Mouse (Mus musculus): ENCODE measurements around the gene Atp5f1. TPM values are rescaled to one million over a fixed set of nuclear protein-coding genes. Genes with fewer than 3 reads are reported as not detected.
A peak's percentile ranks its signal among the peaks of the same experiment; 100 is the strongest.
"Not testable (repeated sequence)": the region's sequence is repeated elsewhere in the genome, so short reads cannot be mapped to it uniquely, and the experiment has no call there.

The Atp5f1 gene
- polyA plus RNA-seq (2012; ENCODE audit: insufficient read depth, insufficient read length, missing spikeins) = 323 and 358 TPM in 2 replicates

- Histone ChIP-seq H3K4me3 (ENCODE audit: insufficient read depth, low read length) (peak within 1 kb of the TSS; percentile 100), H3K4me1 (ENCODE audit: control insufficient read depth, insufficient read depth, low read length) (peaks cover 12% of the 10 kb centered on the region), H3K27ac (ENCODE audit: insufficient read depth, low read depth, low read length) (peak within 1 kb of the TSS; percentile 89)
- TF ChIP-seq CTCF (IDR thresholded peaks at IDR 0.05; ENCODE audit: low read depth, low read length) = no peak
- no peak for TF ChIP-seq POLR2A (IDR thresholded peaks at IDR 0.05; ENCODE audit: borderline replicate concordance, low read depth, low read length)
These were observed at the start of gene Atp5f1 for GRCm38 (mm10) chr3:105959999-105960398. Gene Atp5f1 (minus strand): TSS chr3:105960099.

GRCm38 (mm10) chr3:106003360-106003759, 43.5 kb upstream of the Atp5f1 start:
- not testable (repeated sequence) for H3K4me1 ChIP-seq (ENCODE audit: control insufficient read depth, insufficient read depth, low read length); H3K27ac ChIP-seq (ENCODE audit: insufficient read depth, low read depth, low read length); H3K4me3 ChIP-seq (ENCODE audit: insufficient read depth, low read length)

GRCm38 (mm10) chr3:106001416-106002370, 41.8 kb upstream of the Atp5f1 start:
- no peaks in the 10 kb centered on the region for H3K4me1 ChIP-seq (ENCODE audit: control insufficient read depth, insufficient read depth, low read length)
- no peak overlapping the region for H3K27ac ChIP-seq (ENCODE audit: insufficient read depth, low read depth, low read length)
- TF ChIP-seq CTCF (IDR thresholded peaks at IDR 0.05; ENCODE audit: low read depth, low read length) (no peak), POLR2A (IDR thresholded peaks at IDR 0.05; ENCODE audit: borderline replicate concordance, low read depth, low read length) (no peak)
- H3K4me3 ChIP-seq (ENCODE audit: insufficient read depth, low read length) = no peak overlapping the region

GRCm38 (mm10) chr3:106000707-106001375, 40.9 kb upstream of the Atp5f1 start:
- Histone ChIP-seq H3K27ac (ENCODE audit: insufficient read depth, low read depth, low read length) (no peak overlapping the region), H3K4me3 (ENCODE audit: insufficient read depth, low read length) (no peak overlapping the region), H3K4me1 (ENCODE audit: control insufficient read depth, insufficient read depth, low read length) (no peaks in the 10 kb centered on the region)
- no peak for TF ChIP-seq CTCF (IDR thresholded peaks at IDR 0.05; ENCODE audit: low read depth, low read length)
- TF ChIP-seq POLR2A (IDR thresholded peaks at IDR 0.05; ENCODE audit: borderline replicate concordance, low read depth, low read length) = no peak

- no peaks in the 10 kb centered on the region for H3K4me1 ChIP-seq (ENCODE audit: control insufficient read depth, insufficient read depth, low read length)
- H3K27ac ChIP-seq (ENCODE audit: insufficient read depth, low read depth, low read length) = no peak overlapping the region
- H3K4me3 ChIP-seq (ENCODE audit: insufficient read depth, low read length) = no peak overlapping the region
- TF ChIP-seq CTCF (IDR thresholded peaks at IDR 0.05; ENCODE audit: low read depth, low read length) (no peak), POLR2A (IDR thresholded peaks at IDR 0.05; ENCODE audit: borderline replicate concordance, low read depth, low read length) (no peak)
These were observed 34.8 kb upstream of the Atp5f1 start for GRCm38 (mm10) chr3:105994730-105995129.

GRCm38 (mm10) chr3:105991653-105992283, 31.9 kb upstream of the Atp5f1 start:
- Histone ChIP-seq H3K4me1 (ENCODE audit: control insufficient read depth, insufficient read depth, low read length) (no peaks in the 10 kb centered on the region), H3K4me3 (ENCODE audit: insufficient read depth, low read length) (no peak overlapping the region), H3K27ac (ENCODE audit: insufficient read depth, low read depth, low read length) (no peak overlapping the region)
- no peak for TF ChIP-seq POLR2A (IDR thresholded peaks at IDR 0.05; ENCODE audit: borderline replicate concordance, low read depth, low read length)
- TF ChIP-seq CTCF (IDR thresholded peaks at IDR 0.05; ENCODE audit: low read depth, low read length) = no peak

- H3K4me1 ChIP-seq (ENCODE audit: control insufficient read depth, insufficient read depth, low read length); H3K27ac ChIP-seq (ENCODE audit: insufficient read depth, low read depth, low read length); H3K4me3 ChIP-seq (ENCODE audit: insufficient read depth, low read length): not testable (repeated sequence)
These were observed 29.7 kb upstream of the Atp5f1 start for GRCm38 (mm10) chr3:105989611-105990010.

- no peak overlapping the region for H3K4me3 ChIP-seq (ENCODE audit: insufficient read depth, low read length)
- TF ChIP-seq POLR2A (IDR thresholded peaks at IDR 0.05; ENCODE audit: borderline replicate concordance, low read depth, low read length) (no peak), CTCF (IDR thresholded peaks at IDR 0.05; ENCODE audit: low read depth, low read length) (no peak)
- H3K4me1 ChIP-seq (ENCODE audit: control insufficient read depth, insufficient read depth, low read length) = peaks cover 13% of the 10 kb centered on the region
- H3K27ac ChIP-seq (ENCODE audit: insufficient read depth, low read depth, low read length) = no peak overlapping the region
These were observed 14.3 kb upstream of the Atp5f1 start for GRCm38 (mm10) chr3:105974174-105974573.

- Histone ChIP-seq H3K4me3 (ENCODE audit: insufficient read depth, low read length) (no peak within 1 kb of the TSS), H3K27ac (ENCODE audit: insufficient read depth, low read depth, low read length) (no peak within 1 kb of the TSS)
- TF ChIP-seq POLR2A (IDR thresholded peaks at IDR 0.05; ENCODE audit: borderline replicate concordance, low read depth, low read length) (no peak), CTCF (IDR thresholded peaks at IDR 0.05; ENCODE audit: low read depth, low read length) (no peak)
These were observed 13.5 kb upstream of the Atp5f1 start, which contains the start of gene Ovgp1 for GRCm38 (mm10) chr3:105973411-105973810. Gene Ovgp1 (plus strand): TSS chr3:105973711.

More at GRCm38 (mm10) chr3:105973411-105973810, 13.5 kb upstream of the Atp5f1 start, which contains the start of gene Ovgp1:
- peaks cover 13% of the 10 kb centered on the region for H3K4me1 ChIP-seq (ENCODE audit: control insufficient read depth, insufficient read depth, low read length)
